Mouse (Mus musculus) right cerebral cortex, adult 18-20 months (tissue): ENCODE results near the gene Actr1a.

Source experiments
- DNase-seq: peaks from one replicate; pipeline ENCODE4 v3.0.0; 2022; ENCODE audit warnings: mixed read lengths

Actr1a gene

DNA sequence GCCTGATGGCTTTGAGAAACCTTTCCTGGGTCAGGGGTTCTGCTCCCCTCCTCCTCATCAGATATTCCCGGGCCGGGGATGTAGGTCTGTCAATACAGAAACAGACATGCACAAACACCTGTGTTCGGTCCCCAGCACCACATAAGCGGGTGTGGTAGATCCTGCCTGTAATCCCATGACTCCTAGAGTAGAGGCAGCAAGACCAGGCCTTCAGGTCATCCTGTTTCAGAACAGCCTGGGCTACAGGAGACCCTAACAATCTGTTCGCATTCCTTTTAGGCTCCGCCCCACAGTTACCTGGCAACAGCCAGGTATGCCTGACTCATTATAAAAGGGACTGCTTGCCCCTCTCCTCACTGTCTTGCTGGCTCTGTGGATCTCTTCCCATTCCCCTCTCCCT lies 46.0 kb downstream of the Actr1a start:
- DNase-seq: no peak

DNA sequence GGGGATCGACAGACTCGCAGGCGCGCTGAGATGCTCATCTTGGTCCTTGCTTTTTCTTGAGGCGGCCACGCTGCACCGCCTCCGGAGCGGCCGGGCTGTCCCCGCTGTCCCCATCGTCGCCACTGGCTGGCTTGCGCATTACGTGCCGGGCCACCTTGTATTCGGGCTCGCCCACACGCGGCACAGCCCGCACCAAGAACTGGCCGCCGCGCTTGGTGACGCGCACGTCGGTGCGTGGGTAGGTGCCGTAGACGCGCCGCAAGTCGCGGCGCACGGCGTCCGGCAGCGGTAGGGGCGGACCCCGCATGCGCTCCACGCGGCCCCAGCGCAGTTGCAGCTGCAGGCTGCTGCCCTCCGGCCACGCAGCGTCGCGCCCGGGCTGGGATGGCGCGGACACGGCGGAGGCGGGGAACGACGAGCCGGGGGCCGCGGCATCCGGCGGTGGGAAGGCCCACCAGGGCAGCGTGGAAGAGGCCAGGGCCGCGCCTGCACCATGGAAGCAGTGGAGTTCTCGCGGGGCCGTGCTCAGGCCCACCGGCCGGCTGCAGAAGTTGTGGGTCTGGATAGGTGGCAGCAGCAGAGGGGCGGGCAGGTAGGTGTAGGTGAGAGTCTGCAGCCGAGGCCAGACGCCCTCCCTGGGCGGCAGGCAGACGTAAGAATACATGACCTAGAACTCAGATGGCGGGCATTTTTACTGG lies 46.6 kb downstream of the Actr1a start:
- DNase-seq: peak; percentile 96

DNA sequence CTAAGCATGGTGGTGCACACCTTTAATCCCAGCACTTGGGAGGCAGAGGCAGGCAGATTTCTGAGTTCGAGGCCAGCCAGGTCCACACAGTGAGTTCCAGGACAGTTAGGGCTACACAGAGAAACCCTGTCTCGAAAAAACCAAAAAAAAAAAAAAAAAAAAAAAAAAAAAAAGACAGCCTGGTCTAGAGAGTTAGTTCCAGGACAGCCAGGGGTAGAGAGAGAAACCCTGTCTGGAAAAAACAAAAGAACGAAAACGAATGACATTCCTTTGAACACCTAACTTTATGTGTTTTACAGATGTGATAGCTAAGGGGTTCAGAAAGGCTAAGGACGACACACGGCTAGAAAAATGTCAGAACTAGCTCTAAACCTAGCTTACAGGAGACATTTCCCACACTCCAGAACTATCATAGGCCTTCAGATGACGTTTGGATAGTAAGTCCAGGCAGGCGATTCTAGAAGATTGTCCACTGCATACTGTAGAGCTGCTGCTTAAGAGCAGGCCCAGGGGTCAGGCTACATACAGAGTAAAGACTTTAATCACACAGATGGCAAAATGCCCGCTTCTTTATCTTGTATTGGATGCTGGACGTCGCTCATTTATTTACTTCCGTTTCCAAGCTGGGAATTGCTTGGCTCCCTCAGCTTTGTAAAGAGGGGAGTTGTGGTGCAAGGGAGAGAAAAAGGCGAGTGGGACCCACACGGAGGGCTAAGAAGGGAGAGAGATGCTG lies 47.4 kb downstream of the Actr1a start:
- DNase-seq: no peak

DNA sequence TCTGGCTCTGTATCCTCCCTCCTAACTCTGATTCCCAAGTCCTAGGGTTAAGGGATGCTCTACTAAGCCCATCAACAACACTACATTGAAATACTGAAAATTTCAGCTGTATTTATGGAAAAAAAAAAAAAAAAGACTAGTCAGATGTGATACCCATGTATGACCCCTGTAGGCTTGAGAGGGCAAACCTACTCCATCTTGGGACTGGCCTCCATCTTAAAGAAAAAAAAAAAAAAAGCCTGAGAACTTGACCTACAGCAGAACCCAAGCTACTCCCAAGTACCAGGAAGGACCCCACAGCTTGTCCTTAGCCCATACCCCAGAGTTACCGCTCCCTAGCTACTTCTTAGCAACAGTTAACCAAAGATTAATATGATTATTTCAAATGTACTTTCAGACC lies 48.4 kb downstream of the Actr1a start:
- DNase-seq: no peak

DNA sequence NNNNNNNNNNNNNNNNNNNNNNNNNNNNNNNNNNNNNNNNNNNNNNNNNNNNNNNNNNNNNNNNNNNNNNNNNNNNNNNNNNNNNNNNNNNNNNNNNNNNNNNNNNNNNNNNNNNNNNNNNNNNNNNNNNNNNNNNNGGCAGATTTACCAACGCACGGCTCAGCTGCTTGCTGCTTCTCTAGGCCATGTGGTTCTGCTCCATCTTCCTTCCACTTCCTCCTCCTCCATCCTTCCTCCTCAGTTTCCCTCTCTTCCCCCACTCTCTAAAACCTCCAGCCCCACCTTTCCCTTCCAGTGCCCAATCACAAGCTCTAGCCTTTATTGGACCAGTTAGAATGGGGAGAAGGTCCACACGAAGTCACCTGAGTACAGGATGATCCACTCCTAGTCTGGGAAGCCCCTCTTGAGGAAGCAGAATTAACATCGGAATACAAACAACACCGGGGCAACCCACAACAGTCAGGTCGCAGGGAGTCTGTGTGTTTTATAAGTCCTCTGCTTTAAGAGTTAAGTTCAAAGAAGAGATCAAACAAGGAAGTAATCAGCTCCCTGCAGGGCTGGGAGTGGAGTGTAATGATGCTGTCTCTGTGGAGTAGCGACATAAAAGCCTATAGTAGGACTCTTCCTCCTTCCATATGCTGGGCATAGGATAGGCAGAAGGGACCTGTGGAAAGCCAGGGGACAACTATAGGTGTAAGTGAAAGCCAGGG lies 50.7 kb downstream of the Actr1a start:
- DNase-seq: no peak

DNA sequence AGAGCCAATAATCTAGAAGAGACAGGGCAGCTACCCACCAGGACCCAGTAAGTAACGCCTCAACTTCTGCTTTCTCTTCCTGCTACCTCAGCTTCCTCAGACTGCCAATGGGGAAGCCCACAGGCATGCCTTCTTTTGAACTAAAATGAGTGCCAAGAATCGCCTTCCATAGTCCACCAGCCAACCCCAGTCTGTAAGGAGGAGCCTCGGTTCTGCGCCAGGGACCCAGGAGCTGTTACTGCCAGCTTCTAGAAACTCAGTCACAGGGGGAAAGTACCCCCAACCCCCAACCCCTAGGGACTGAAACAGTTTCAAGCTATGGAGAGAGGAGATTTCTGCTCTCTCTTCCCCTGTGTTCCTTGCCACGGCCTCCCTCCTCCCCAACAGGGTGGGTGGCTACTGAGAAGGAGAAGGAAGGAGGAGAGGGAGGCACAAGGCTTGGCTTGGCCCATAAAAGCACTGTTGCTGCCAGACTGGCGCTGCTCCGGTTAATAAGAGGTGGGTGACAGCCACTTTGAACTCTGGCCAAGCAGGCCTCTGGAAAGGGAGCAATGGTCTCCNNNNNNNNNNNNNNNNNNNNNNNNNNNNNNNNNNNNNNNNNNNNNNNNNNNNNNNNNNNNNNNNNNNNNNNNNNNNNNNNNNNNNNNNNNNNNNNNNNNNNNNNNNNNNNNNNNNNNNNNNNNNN lies 56.1 kb downstream of the Actr1a start:
- DNase-seq: no peak

DNA sequence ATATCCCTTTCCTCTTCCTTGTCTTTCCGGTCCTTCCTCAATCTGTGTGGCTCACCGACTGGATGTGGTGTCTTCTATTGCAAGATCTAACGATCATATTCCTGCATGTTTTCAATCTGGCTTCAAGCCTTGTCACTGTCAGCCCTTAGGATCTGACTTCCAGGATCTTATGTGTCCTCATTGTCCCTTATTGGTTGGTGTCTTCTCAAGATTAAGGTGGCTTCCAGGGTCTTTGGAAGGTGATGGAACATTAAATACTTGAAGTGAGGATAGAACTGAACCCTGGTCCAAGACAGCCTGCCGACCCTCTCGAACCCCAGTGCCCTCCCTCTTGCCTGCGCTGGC lies 56.6 kb downstream of the Actr1a start:
- no peak for DNase-seq

DNA sequence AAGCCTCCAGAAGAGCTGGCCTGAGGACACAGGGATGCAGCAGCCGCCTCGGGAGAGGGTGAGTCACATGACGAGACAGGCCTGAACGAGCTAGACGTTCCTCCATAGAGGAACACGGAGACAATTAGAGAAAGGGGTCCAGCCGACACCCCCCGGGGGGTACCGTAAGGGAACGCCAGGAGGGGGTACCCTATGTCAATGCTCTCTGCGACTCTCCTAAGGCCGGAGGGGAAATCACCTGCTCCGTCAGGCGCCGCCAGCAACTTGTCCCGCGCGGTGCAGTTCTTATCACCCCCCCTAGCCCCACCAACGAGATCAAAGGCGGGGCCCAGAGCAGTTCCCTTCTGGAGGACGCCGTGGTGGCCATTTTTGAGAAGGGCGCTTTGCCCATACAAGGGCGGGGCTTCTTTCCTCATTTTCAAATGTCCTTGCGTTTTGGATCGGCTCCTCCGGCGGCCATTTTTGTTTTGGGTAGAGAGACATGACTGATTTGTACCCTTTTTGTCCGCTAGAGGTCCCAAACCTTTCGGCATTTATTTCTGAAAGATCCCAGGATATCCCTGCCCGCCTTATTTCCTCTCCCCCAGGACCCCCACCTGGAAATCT lies 57.1 kb downstream of the Actr1a start, which contains the start of gene Cuedc2:
Gene Cuedc2, minus strand, starts transcription at position 372 of the 606 bp plus-strand sequence.
- DNase-seq: peak; percentile 97

DNA sequence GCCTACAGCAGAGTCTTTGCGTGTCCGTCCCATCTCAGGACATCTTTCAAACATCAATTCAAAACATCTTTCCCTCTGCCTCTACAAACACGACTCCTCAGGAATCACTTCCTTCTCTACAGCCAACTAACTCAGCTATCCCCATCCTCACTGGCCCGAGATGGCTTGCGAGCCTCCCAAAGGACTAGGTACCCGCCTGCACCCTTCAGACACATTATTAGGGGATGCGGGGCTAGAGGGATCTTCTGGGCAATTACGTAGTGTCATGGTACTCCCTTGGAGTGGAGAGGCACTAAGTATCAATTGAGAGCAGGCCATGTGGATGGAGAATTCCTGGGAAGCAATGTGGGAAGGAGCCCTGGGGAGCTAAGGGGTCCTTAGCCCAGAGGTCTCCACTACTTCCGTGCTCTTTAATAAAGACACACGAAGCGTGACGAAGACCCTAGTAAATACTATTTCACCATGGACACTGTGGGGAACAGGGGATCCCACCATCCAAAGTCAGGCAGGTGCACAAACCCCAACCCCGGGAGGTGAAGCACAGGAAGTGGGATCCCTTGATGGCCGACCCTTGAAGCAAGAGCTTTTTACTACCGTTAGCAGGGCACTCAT lies 57.7 kb downstream of the Actr1a start:
- no peak for DNase-seq

DNA sequence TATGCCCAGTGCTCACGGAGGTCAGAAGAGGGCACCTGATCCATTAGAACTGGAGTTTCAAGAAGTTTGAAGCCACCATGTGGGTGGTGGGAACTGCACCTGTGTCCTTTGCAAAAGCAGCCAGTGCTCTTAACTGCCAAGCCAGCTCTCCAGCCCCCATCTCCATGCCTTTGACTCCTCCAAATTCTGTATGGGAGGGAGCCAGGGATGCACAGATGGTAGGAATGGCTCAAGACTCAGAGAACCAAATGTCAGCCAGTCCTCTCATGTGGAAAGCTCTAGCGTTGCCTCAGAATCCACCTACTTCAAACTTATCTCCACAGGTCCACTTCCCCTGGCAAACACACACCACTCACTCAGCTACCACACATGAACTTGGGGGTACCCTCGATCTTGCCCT lies 61.6 kb downstream of the Actr1a start:
- DNase-seq: no peak

DNA sequence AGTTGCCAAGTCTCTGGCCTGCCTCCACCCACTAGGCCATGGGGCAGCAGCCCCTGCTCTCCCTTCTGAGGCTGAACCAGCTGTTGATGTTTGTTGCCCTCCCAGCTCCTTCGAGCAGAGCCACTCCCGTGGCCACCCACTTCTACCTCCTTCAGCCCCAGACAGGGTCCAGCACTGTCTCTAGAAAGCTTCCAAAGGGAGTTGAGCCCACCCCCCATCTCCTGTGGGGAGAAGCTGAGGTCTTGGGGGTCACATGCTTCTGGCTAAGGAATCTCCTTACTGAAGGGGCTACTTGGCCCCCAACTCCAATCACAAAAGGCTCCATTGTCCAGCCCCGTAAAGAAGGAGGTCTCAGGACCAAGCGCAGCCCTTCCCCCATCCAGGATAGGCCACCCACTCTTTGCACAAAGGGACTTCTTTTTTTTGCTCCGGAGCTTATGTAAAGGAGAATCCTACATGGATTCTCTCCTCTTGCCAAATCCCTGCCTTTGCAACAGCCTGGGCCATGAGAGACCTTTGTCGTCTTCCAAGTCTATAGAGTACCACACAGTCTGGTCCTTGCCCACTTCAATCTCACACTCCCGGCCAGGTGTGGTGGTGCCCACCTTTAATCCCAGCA lies 62.7 kb downstream of the Actr1a start:
- no peak for DNase-seq

DNA sequence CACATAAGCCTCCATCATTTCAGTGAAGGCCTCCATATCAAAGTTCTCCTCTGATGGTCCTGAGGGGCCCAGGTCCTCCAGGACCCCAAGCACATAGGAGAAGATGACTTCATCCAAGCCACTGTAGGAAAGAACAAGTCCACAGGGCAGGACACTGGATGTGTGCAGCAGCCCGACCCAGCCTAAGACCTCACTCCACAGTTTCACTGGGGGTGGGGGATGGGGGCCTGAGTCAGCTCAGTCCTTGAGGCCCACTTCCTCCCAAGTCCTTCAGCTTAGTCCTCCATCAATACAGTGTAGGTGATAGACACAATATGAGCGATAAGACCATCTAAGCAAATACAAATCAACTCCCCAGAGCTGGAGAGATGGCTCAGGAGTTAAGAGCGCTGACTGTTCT lies 63.6 kb downstream of the Actr1a start:
- no peak for DNase-seq

DNA sequence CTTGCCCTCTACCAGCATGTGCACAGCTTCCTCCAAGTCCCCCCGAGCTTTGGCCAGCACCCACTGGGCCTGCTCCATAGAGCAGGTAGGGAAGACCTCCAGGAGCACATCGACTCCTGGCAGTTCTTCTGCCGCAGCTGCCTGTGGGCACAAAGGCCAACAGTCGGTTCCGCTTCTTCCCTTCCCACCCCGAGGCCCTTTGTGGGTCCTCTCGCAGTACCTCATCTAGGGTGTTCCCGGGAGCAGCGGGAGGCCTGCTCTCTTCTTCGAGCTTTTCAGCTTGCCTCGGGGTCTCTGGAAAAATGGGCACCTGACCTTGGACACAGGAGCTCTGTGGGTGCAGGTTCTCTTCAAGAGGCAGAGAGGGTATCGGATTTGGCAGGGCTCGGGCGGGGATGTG lies 64.2 kb downstream of the Actr1a start:
- DNase-seq: no peak

DNA sequence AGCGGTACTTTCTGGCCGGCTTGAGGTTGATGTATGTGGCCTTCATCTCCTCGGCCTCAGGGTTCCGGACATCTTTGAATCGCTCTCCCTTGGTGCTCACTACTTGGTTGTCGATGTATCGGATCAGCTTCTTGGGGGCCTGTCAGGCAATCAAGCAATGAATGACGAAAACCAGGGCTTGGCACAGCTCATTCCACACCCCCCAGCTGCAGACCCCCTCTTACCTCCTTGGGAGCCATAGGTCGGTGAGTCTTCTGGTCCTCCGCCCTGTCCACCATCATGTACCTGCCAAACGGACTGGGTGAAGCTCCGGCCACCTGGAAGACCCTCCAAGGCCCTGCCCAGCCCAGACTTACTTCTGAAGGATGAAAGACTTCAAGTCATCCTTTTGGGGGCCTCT lies 64.9 kb downstream of the Actr1a start:
- DNase-seq: no peak

DNA sequence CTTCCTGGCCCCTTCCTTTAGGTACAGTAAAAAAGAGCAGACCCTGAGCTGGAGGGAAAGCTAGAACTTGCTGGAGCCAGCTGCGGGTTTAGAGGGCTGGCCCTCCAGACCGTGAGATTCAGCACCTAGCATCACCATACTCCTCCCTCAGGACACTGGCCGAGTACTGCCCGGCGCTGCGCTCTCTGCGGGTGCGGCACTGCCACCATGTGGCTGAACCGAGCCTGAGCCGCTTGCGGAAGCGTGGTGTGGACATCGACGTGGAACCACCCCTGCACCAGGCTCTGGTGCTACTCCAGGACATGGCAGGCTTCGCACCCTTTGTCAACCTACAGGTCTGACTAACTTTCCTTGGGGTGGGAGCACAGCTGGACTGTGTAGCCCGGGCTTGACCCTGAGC lies 65.6 kb downstream of the Actr1a start:
- peak; percentile 82 for DNase-seq

DNA sequence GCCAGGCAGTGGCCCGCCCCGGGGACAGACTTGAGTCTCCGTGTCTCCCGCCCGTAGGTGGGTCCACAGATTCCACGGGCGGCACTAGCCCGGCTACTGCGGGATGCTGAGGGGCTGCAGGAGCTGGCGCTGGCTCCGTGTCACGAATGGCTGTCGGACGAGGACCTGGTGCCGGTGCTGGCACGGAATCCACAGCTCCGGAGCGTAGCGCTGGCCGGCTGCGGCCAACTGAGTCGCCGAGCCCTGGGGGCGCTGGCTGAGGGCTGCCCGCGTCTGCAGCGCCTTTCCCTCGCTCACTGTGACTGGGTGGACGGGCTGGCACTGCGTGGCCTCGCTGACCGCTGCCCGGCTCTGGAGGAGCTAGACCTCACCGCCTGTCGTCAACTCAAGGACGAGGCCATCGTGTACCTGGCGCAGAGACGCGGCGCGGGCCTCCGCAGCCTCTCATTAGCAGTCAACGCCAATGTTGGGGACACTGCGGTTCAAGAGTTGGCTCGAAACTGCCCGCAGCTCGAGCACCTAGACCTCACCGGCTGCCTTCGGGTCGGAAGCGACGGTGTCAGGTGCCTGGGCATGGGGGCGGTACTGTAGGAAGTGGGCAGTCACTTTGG lies 66.4 kb downstream of the Actr1a start:
- DNase-seq: no peak

DNA sequence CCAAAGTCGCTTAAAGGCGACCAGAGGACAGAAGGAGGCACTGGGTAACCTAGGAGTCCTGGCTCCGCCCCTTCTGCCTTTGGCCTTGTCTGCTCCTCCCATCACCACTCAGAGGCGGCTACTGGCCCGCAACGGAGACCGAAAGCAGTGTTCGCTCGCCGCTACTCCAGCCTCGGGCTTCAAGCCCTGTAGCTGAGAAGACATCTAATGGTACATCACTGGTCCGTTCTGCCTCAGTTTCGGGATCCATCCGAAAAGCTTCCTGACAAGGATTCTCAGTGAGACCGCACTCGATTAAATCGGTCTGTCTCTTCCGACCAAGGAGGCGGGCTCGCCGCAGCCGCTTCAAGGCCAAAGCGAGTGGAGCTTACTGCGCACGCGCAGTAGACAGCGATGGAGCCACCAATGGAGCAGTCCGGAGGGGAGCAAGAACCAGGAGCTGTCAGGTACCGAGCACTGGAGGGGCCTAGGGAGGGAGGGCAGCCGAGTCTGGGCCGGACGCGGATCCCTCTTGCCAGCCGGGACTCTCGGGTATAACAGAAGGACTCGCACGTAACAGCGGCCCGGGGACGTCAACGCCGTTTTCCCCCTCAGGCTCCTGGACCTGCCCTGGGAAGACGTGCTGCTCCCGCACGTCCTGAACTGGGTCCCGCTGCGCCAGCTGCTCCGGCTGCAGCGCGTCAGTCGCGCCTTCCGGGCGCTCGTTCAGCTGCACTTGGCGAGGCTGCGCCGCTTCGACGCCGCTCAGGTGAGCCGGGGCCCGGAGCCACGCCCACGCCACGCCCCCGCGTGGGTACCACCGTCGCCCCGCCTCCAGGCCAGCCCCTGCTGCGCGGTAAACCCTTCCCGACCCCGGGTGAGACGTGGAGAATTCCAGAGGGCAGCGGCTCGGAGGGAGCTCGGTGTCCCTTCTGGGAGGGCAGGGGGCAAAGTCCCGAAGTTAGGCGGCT lies 67.2 kb downstream of the Actr1a start, which contains the start of gene Fbxl15:
Gene Fbxl15, plus strand, starts transcription at position 104 of the 950 bp plus-strand sequence.
- peak; percentile 94 for DNase-seq

DNA sequence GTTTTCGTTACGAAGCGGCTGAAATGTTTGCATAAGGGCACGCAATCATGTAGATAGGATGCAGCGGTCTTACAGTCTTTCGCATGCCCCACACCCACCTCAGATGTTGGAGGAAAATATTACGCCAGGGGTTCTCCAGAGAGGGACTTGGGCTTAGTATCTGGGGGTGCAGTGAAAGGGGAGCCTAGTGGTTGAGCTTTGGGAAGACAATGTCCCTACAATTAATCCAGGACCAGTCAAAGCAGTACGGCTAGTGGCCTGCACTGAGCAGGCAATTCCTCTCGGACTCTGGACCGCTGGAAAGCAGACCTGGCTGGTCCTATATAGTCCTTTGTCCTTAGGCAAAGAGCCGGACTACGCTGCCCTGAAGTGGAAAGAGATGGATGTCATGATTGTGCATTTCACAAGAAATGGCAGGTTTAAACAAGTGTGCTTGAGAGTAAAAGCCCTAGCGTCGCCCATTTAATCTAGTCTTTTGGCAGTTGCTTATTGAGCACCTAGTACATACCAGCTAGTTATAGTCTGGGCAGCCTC lies 68.0 kb downstream of the Actr1a start:
- DNase-seq: no peak
